21 mouse cellular contexts compared by ENCODE assay signal in genomic region chr2:131757183-131757903, GRCm38 (mm10).
"Had no signal": no experiment of that assay in that cellular context is flagged by ENCODE, and none has a peak within 500 bp of the region (broad histone marks: within the 10 kb centered on the region; RNA-seq: fewer than 3 reads in every experiment).

No protein-coding gene starts in this region.

- DNase-seq: kidney, adult 9 months; kidney, postnatal 25 days; layer of hippocampus, adult 9-11 months; liver, postnatal 0 days; lung, postnatal 10 days; lung, postnatal 36 days; right cerebral cortex, adult 18-20 months; right cerebral cortex, postnatal 14 days; right cerebral cortex, postnatal 4 days; thymus, postnatal 25 days had no signal

- H3K27me3 ChIP-seq: limb, embryonic 13.5 days; lung, embryonic 15.5 days; midbrain, embryonic 12.5 days; midbrain, embryonic 15.5 days; neural tube, embryonic 12.5 days; neural tube, embryonic 15.5 days; stomach, embryonic 15.5 days had no signal

- H3K9ac ChIP-seq: limb, embryonic 13.5 days; liver, embryonic 14.5 days; liver, postnatal 0 days; lung, embryonic 15.5 days; midbrain, embryonic 12.5 days; midbrain, embryonic 15.5 days; neural tube, embryonic 12.5 days; neural tube, embryonic 15.5 days; stomach, embryonic 15.5 days had no signal

- ATAC-seq: liver, postnatal 0 days; midbrain, embryonic 15.5 days had no signal

- H3K27ac ChIP-seq: kidney, postnatal 0 days; layer of hippocampus, adult 2 months; limb, embryonic 10.5 days; limb, embryonic 13.5 days; liver, embryonic 14.5 days; lung, embryonic 15.5 days; midbrain, embryonic 12.5 days; midbrain, embryonic 15.5 days; neural tube, embryonic 12.5 days; neural tube, embryonic 15.5 days; stomach, embryonic 15.5 days had no signal

- H3K4me3 ChIP-seq: layer of hippocampus, adult 2 months; limb, embryonic 10.5 days; limb, embryonic 13.5 days; lung, embryonic 15.5 days; midbrain, embryonic 12.5 days; midbrain, embryonic 15.5 days; neural tube, embryonic 12.5 days; neural tube, embryonic 15.5 days; stomach, embryonic 15.5 days had no signal

- H3K4me1 ChIP-seq: limb, embryonic 10.5 days; lung, embryonic 15.5 days; midbrain, embryonic 12.5 days; midbrain, embryonic 15.5 days; neural tube, embryonic 12.5 days; neural tube, embryonic 15.5 days; stomach, embryonic 15.5 days had no signal

- H3K36me3 ChIP-seq: limb, embryonic 10.5 days; limb, embryonic 13.5 days; lung, embryonic 15.5 days; midbrain, embryonic 12.5 days; midbrain, embryonic 15.5 days; neural tube, embryonic 12.5 days; neural tube, embryonic 15.5 days; stomach, embryonic 15.5 days had no signal

- H3K9me3 ChIP-seq: limb, embryonic 10.5 days; limb, embryonic 13.5 days; lung, embryonic 15.5 days; midbrain, embryonic 12.5 days; midbrain, embryonic 15.5 days; neural tube, embryonic 12.5 days; neural tube, embryonic 15.5 days; stomach, embryonic 15.5 days had no signal
